Mouse (Mus musculus): ENCODE measurements around the gene Oaf. TPM values are rescaled to one million over a fixed set of nuclear protein-coding genes. Genes with fewer than 3 reads are reported as not detected.

Gene Oaf
- polyA plus RNA-seq, 1 experiment: 0.40 TPM

- H3K4me3 ChIP-seq (ENCODE audit: insufficient read depth, low read length): no peak overlapping the region
- TF ChIP-seq POLR2A (IDR thresholded peaks at IDR 0.05; ENCODE audit: borderline replicate concordance, low read depth, low read length) (no peak), CTCF (IDR thresholded peaks at IDR 0.05; ENCODE audit: low read depth, low read length) (no peak)
- no peaks in the 10 kb centered on the region for H3K4me1 ChIP-seq (ENCODE audit: control insufficient read depth, insufficient read depth, low read length)
- no peak overlapping the region for H3K27ac ChIP-seq (ENCODE audit: insufficient read depth, low read depth, low read length)
Observed at GRCm38 (mm10) chr9:43228745-43229144, 11.0 kb downstream of the Oaf start.

- Histone ChIP-seq H3K27ac (ENCODE audit: insufficient read depth, low read depth, low read length) (no peak overlapping the region), H3K4me3 (ENCODE audit: insufficient read depth, low read length) (no peak overlapping the region), H3K4me1 (ENCODE audit: control insufficient read depth, insufficient read depth, low read length) (no peaks in the 10 kb centered on the region)
- TF ChIP-seq POLR2A (IDR thresholded peaks at IDR 0.05; ENCODE audit: borderline replicate concordance, low read depth, low read length): no peak
- no peak for TF ChIP-seq CTCF (IDR thresholded peaks at IDR 0.05; ENCODE audit: low read depth, low read length)
Observed at GRCm38 (mm10) chr9:43227626-43228025, 12.1 kb downstream of the Oaf start.

- no peak for TF ChIP-seq CTCF (IDR thresholded peaks at IDR 0.05; ENCODE audit: low read depth, low read length)
- TF ChIP-seq POLR2A (IDR thresholded peaks at IDR 0.05; ENCODE audit: borderline replicate concordance, low read depth, low read length): no peak
- Histone ChIP-seq H3K4me3 (ENCODE audit: insufficient read depth, low read length) (no peak overlapping the region), H3K4me1 (ENCODE audit: control insufficient read depth, insufficient read depth, low read length) (no peaks in the 10 kb centered on the region), H3K27ac (ENCODE audit: insufficient read depth, low read depth, low read length) (no peak overlapping the region)
Observed at GRCm38 (mm10) chr9:43226573-43227160, 13.0 kb downstream of the Oaf start.

GRCm38 (mm10) chr9:43225481-43225880 lies 14.2 kb downstream of the Oaf start:
- Histone ChIP-seq H3K27ac (ENCODE audit: insufficient read depth, low read depth, low read length) (no peak overlapping the region), H3K4me1 (ENCODE audit: control insufficient read depth, insufficient read depth, low read length) (no peaks in the 10 kb centered on the region)
- no peak for TF ChIP-seq CTCF (IDR thresholded peaks at IDR 0.05; ENCODE audit: low read depth, low read length)

GRCm38 (mm10) chr9:43224771-43225355 lies 14.8 kb downstream of the Oaf start:
- H3K4me3 ChIP-seq (ENCODE audit: insufficient read depth, low read length): no peak overlapping the region
- no peak overlapping the region for H3K27ac ChIP-seq (ENCODE audit: insufficient read depth, low read depth, low read length)
- no peaks in the 10 kb centered on the region for H3K4me1 ChIP-seq (ENCODE audit: control insufficient read depth, insufficient read depth, low read length)
- TF ChIP-seq POLR2A (IDR thresholded peaks at IDR 0.05; ENCODE audit: borderline replicate concordance, low read depth, low read length) (no peak), CTCF (IDR thresholded peaks at IDR 0.05; ENCODE audit: low read depth, low read length) (no peak)

More at GRCm38 (mm10) chr9:43225481-43225880, 14.2 kb downstream of the Oaf start:
- no peak overlapping the region for H3K4me3 ChIP-seq (ENCODE audit: insufficient read depth, low read length)

- Histone ChIP-seq H3K4me3 (ENCODE audit: insufficient read depth, low read length) (no peak overlapping the region), H3K4me1 (ENCODE audit: control insufficient read depth, insufficient read depth, low read length) (no peaks in the 10 kb centered on the region), H3K27ac (ENCODE audit: insufficient read depth, low read depth, low read length) (no peak overlapping the region)
- TF ChIP-seq CTCF (IDR thresholded peaks at IDR 0.05; ENCODE audit: low read depth, low read length): no peak
- no peak for TF ChIP-seq POLR2A (IDR thresholded peaks at IDR 0.05; ENCODE audit: borderline replicate concordance, low read depth, low read length)
Observed at GRCm38 (mm10) chr9:43222429-43222715, 17.3 kb downstream of the Oaf start.

GRCm38 (mm10) chr9:43221643-43222428 lies 17.9 kb downstream of the Oaf start:
- no peak overlapping the region for H3K4me3 ChIP-seq (ENCODE audit: insufficient read depth, low read length)
- no peak overlapping the region for H3K27ac ChIP-seq (ENCODE audit: insufficient read depth, low read depth, low read length)

GRCm38 (mm10) chr9:43210771-43211450 lies 28.8 kb downstream of the Oaf start:
- Histone ChIP-seq H3K4me3 (ENCODE audit: insufficient read depth, low read length) (no peak overlapping the region), H3K4me1 (ENCODE audit: control insufficient read depth, insufficient read depth, low read length) (no peaks in the 10 kb centered on the region), H3K27ac (ENCODE audit: insufficient read depth, low read depth, low read length) (no peak overlapping the region)
- TF ChIP-seq POLR2A (IDR thresholded peaks at IDR 0.05; ENCODE audit: borderline replicate concordance, low read depth, low read length) (no peak), CTCF (IDR thresholded peaks at IDR 0.05; ENCODE audit: low read depth, low read length) (0 out of 2 replicates have a peak, but pooled peaks have one; percentile 18)

More at GRCm38 (mm10) chr9:43221643-43222428, 17.9 kb downstream of the Oaf start:
- H3K4me1 ChIP-seq (ENCODE audit: control insufficient read depth, insufficient read depth, low read length): no peaks in the 10 kb centered on the region
- TF ChIP-seq CTCF (IDR thresholded peaks at IDR 0.05; ENCODE audit: low read depth, low read length): peak; percentile 60
- no peak for TF ChIP-seq POLR2A (IDR thresholded peaks at IDR 0.05; ENCODE audit: borderline replicate concordance, low read depth, low read length)

GRCm38 (mm10) chr9:43210190-43210682 lies 29.5 kb downstream of the Oaf start, which contains the start of gene Pou2f3:
TSS of gene Pou2f3 (minus strand) at chr9:43210369.
- Histone ChIP-seq H3K4me3 (ENCODE audit: insufficient read depth, low read length) (no peak within 1 kb of the TSS), H3K27ac (ENCODE audit: insufficient read depth, low read depth, low read length) (no peak within 1 kb of the TSS), H3K4me1 (ENCODE audit: control insufficient read depth, insufficient read depth, low read length) (no peaks in the 10 kb centered on the region)
- TF ChIP-seq POLR2A (IDR thresholded peaks at IDR 0.05; ENCODE audit: borderline replicate concordance, low read depth, low read length) (no peak), CTCF (IDR thresholded peaks at IDR 0.05; ENCODE audit: low read depth, low read length) (no peak)
